Mouse (Mus musculus): ENCODE measurements around the gene Minpp1. TPM values are rescaled to one million over a fixed set of nuclear protein-coding genes. Genes with fewer than 3 reads are reported as not detected.
A peak's percentile ranks its signal among the peaks of the same experiment; 100 is the strongest.
"Not testable (repeated sequence)": the region's sequence is repeated elsewhere in the genome, so short reads cannot be mapped to it uniquely, and the experiment has no call there.

Gene Minpp1
- polyA plus RNA-seq, 1 experiment from 2014 or later = 37.0 TPM

DNA sequence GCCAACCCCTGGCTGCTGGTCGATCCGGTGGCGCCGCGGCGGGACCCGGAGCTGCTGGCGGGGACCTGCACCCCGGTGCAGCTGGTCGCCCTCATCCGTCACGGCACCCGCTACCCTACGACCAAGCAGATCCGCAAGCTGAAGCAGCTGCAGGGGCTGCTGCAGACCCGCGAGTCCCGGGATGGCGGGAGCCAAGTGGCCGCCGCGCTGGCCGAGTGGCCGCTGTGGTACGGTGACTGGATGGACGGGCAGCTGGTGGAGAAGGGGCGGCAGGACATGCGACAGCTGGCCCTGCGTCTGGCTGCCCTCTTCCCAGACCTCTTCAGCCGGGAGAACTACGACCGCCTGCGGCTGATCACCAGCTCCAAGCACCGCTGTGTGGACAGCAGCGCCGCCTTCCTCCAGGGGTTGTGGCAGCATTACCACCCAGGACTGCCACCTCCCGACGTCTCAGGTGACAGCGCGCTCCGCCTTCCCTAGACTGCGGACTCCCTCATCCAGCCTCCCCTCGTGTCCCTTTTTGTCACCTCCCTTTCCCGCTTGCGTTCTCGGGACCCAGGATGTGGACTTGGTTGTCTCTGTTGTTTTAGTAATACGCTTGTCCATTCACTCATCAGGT lies 646 bp downstream of the Minpp1 start:
- not testable (repeated sequence) for H3K9me3 ChIP-seq (ENCODE audit: low read length); H3K36me3 ChIP-seq (ENCODE audit: insufficient read depth, low read length); H3K4me1 ChIP-seq (ENCODE audit: insufficient read depth, low read depth, low read length); H3K27me3 ChIP-seq (replicated peaks; ENCODE audit: insufficient read depth, low read length)
- peak; percentile 86 for ATAC-seq
- H3K27ac ChIP-seq (ENCODE audit: low read length) = peak overlapping the region; percentile 78
- peak; percentile 69 for DNase-seq (ENCODE audit: low spot score)
- peak overlapping the region; percentile 80 for H3K4me2 ChIP-seq (replicated peaks; ENCODE audit: low read depth, low read length)
- under 1% methylated on average over 42 of the region's 47 CpGs for WGBS
- TF ChIP-seq CTCF (IDR thresholded peaks at IDR 0.05) = peak; percentile 72
- peak overlapping the region; percentile 67 for H3K4me3 ChIP-seq (ENCODE audit: low read depth, low read length)
- peak overlapping the region; percentile 68 for H3K9ac ChIP-seq (replicated peaks; ENCODE audit: low read depth)

DNA sequence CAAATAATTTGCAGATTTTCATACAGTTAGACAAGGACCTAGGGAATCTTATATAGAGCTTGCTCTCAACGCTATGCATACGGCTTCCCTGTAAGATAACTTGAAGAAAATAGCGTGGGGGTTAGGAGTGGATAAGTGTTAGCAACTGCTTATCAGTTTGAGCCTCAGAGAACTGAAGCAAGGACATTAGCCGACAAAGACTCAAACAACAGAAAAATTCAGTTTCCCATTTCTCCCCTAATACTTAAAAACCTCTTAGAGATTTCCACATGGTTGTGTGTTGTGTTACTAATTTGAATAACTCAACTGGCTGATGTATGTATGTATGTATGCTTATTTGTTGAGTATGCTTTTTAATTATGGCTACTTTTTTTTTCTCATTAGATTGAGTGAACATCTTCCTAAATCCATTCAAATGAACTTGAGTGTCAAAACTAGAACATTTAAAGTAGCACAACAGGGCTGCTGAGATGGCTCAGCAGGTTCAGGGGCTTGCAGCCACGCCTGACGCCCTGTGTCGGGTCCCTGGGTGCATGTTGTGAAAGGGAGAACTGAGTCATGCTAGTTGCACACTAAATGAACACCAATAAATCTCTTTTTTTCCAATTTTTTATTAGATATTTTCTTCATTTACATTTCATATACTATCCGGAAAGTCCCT lies 2.2 kb downstream of the Minpp1 start:
- no peak overlapping the region for H3K27ac ChIP-seq (ENCODE audit: low read length)
- H3K27me3 ChIP-seq (replicated peaks; ENCODE audit: insufficient read depth, low read length) = no peaks in the 10 kb centered on the region
- H3K9me3 ChIP-seq (ENCODE audit: low read length) = no peaks in the 10 kb centered on the region
- no peak overlapping the region for H3K4me2 ChIP-seq (replicated peaks; ENCODE audit: low read depth, low read length)
- DNase-seq (ENCODE audit: low spot score) (no peak), ATAC-seq (no peak)
- no peak overlapping the region for H3K9ac ChIP-seq (replicated peaks; ENCODE audit: low read depth)
- H3K4me3 ChIP-seq (ENCODE audit: low read depth, low read length) = no peak overlapping the region
- H3K36me3 ChIP-seq (ENCODE audit: insufficient read depth, low read length) = no peaks in the 10 kb centered on the region; the same call in 1 of the 2 replicates
- no peaks in the 10 kb centered on the region for H3K4me1 ChIP-seq (ENCODE audit: insufficient read depth, low read depth, low read length)
- no peak for TF ChIP-seq EP300 (IDR thresholded peaks at IDR 0.05)
- TF ChIP-seq CTCF (IDR thresholded peaks at IDR 0.05) = no peak
- WGBS = 76% methylated on average over 8 of the region's 8 CpGs

DNA sequence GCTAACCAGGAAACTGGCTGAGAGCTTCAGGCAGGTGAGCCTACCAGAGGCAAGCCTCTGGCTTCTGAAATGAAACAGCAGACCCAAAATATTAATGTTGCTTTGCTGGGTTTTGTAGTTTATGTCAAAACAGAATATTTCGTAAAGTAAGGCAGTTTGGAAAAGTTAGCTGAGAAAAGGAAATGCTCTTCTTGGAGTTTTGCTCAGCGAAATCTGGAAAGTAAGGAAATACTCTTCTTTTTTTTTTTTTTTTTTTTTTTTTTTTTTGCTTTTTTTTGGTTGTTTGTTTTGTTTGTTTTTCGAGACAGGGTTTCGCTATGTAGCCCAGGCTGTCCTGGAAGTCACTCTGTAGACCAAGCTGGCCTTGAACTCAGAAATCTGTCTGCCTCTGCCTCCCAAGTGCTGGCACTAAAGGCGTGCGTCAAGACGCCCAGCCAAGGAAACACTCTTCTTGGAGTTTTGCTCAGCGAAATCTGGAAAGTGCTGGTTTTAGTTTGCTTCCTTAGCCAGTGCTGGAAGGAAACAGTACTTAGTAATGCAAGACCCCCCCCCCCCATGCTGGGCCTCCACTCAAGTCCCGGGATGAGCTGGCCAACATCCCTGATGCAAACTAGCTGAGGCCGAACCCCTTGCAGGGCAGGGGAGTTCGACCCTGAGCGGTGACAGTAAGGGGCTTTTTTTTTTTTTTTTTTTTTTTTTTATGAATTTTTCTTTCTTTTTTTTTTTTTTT lies 3.8 kb downstream of the Minpp1 start:
- no peak overlapping the region for H3K9ac ChIP-seq (replicated peaks; ENCODE audit: low read depth)
- ATAC-seq (no peak), DNase-seq (ENCODE audit: low spot score) (no peak)
- no peak overlapping the region for H3K4me2 ChIP-seq (replicated peaks; ENCODE audit: low read depth, low read length)
- TF ChIP-seq CTCF (IDR thresholded peaks at IDR 0.05) = no peak
- TF ChIP-seq EP300 (IDR thresholded peaks at IDR 0.05) = no peak
- H3K27ac ChIP-seq (ENCODE audit: low read length) = no peak overlapping the region
- no peaks in the 10 kb centered on the region for H3K4me1 ChIP-seq (ENCODE audit: insufficient read depth, low read depth, low read length)
- no peaks in the 10 kb centered on the region for H3K9me3 ChIP-seq (ENCODE audit: low read length)
- H3K27me3 ChIP-seq (replicated peaks; ENCODE audit: insufficient read depth, low read length) = no peaks in the 10 kb centered on the region
- no peak overlapping the region for H3K4me3 ChIP-seq (ENCODE audit: low read depth, low read length)
- H3K36me3 ChIP-seq (ENCODE audit: insufficient read depth, low read length) = peaks cover under 1% of the 10 kb centered on the region; the same call in 1 of the 2 replicates
- 88% methylated on average over 12 of the region's 12 CpGs for whole genome bisulfite sequencing

- Histone ChIP-seq H3K4me3 (ENCODE audit: low read depth, low read length) (no peak overlapping the region), H3K9me3 (ENCODE audit: low read length) (no peaks in the 10 kb centered on the region), H3K4me1 (ENCODE audit: insufficient read depth, low read depth, low read length) (no peaks in the 10 kb centered on the region), H3K4me2 (replicated peaks; ENCODE audit: low read depth, low read length) (no peak overlapping the region), H3K36me3 (ENCODE audit: insufficient read depth, low read length) (peaks cover 10% of the 10 kb centered on the region; the same call in 1 of the 2 replicates), H3K9ac (replicated peaks; ENCODE audit: low read depth) (no peak overlapping the region), H3K27ac (ENCODE audit: low read length) (no peak overlapping the region), H3K27me3 (replicated peaks; ENCODE audit: insufficient read depth, low read length) (no peaks in the 10 kb centered on the region)
- ATAC-seq (no peak), DNase-seq (ENCODE audit: low spot score) (no peak)
- TF ChIP-seq EP300 (IDR thresholded peaks at IDR 0.05) (no peak), CTCF (IDR thresholded peaks at IDR 0.05) (no peak)
- WGBS = 82% methylated on average over 2 of the region's 2 CpGs
These were observed 5.4 kb downstream of the Minpp1 start for GRCm38 (mm10) chr19:32490976-32491375.

GRCm38 (mm10) chr19:32492339-32492738 lies 6.8 kb downstream of the Minpp1 start:
- ATAC-seq (no peak), DNase-seq (ENCODE audit: low spot score) (no peak)
- Histone ChIP-seq H3K27ac (ENCODE audit: low read length) (no peak overlapping the region), H3K4me3 (ENCODE audit: low read depth, low read length) (no peak overlapping the region), H3K9me3 (ENCODE audit: low read length) (no peaks in the 10 kb centered on the region), H3K9ac (replicated peaks; ENCODE audit: low read depth) (no peak overlapping the region), H3K27me3 (replicated peaks; ENCODE audit: insufficient read depth, low read length) (no peaks in the 10 kb centered on the region), H3K4me1 (ENCODE audit: insufficient read depth, low read depth, low read length) (no peaks in the 10 kb centered on the region), H3K4me2 (replicated peaks; ENCODE audit: low read depth, low read length) (no peak overlapping the region), H3K36me3 (ENCODE audit: insufficient read depth, low read length) (peaks cover 10% of the 10 kb centered on the region; the same call in 1 of the 2 replicates)
- 93% methylated on average over 3 of the region's 3 CpGs for WGBS
- TF ChIP-seq EP300 (IDR thresholded peaks at IDR 0.05) (no peak), CTCF (IDR thresholded peaks at IDR 0.05) (no peak)

GRCm38 (mm10) chr19:32492981-32493380 lies 7.4 kb downstream of the Minpp1 start:
- no peak overlapping the region for H3K4me3 ChIP-seq (ENCODE audit: low read depth, low read length)
- DNase-seq (ENCODE audit: low spot score) (no peak), ATAC-seq (no peak)
- no peak for TF ChIP-seq EP300 (IDR thresholded peaks at IDR 0.05)
- TF ChIP-seq CTCF (IDR thresholded peaks at IDR 0.05) = no peak
- no peak overlapping the region for H3K27ac ChIP-seq (ENCODE audit: low read length)
- H3K27me3 ChIP-seq (replicated peaks; ENCODE audit: insufficient read depth, low read length) = no peaks in the 10 kb centered on the region
- H3K9ac ChIP-seq (replicated peaks; ENCODE audit: low read depth) = no peak overlapping the region
- WGBS = 95% methylated on average over 5 of the region's 5 CpGs
- no peaks in the 10 kb centered on the region for H3K9me3 ChIP-seq (ENCODE audit: low read length)
- no peak overlapping the region for H3K4me2 ChIP-seq (replicated peaks; ENCODE audit: low read depth, low read length)
- no peaks in the 10 kb centered on the region for H3K4me1 ChIP-seq (ENCODE audit: insufficient read depth, low read depth, low read length)
- peaks cover 10% of the 10 kb centered on the region; the same call in 1 of the 2 replicates for H3K36me3 ChIP-seq (ENCODE audit: insufficient read depth, low read length)
